Mouse (Mus musculus): ENCODE data around the gene Meaf6. TPM values are rescaled to one million over a fixed set of nuclear protein-coding genes. Genes with fewer than 3 reads are reported as not detected.

Meaf6 gene
- polyA plus RNA-seq, 1 experiment: 39.9 TPM

- TF ChIP-seq CTCF (IDR thresholded peaks at IDR 0.05; ENCODE audit: control insufficient read depth, insufficient read depth, low read length) (peak; percentile 95), POLR2A (IDR thresholded peaks at IDR 0.05; ENCODE audit: borderline replicate concordance, control insufficient read depth, low read depth, low read length) (no peak)
- Histone ChIP-seq H3K27ac (ENCODE audit: control insufficient read depth, insufficient read depth, low read depth, low read length, poor library complexity) (no peak overlapping the region), H3K4me1 (ENCODE audit: control insufficient read depth, insufficient read depth, low read length) (no peaks in the 10 kb centered on the region), H3K4me3 (replicated peaks; ENCODE audit: control insufficient read depth, low read depth, low read length) (no peak overlapping the region)
- WGBS: 11% methylated on average over 8 of the region's 8 CpGs
Measured at GRCm38 (mm10) chr4:125099458-125099857, 14.5 kb downstream of the Meaf6 start.

- no peak for TF ChIP-seq CTCF (IDR thresholded peaks at IDR 0.05; ENCODE audit: control insufficient read depth, insufficient read depth, low read length)
- TF ChIP-seq POLR2A (IDR thresholded peaks at IDR 0.05; ENCODE audit: borderline replicate concordance, control insufficient read depth, low read depth, low read length): no peak
- 85% methylated on average over 13 of the region's 13 CpGs for WGBS
- H3K4me3 ChIP-seq (replicated peaks; ENCODE audit: control insufficient read depth, low read depth, low read length): no peak overlapping the region
- no peak overlapping the region for H3K27ac ChIP-seq (ENCODE audit: control insufficient read depth, insufficient read depth, low read depth, low read length, poor library complexity)
- H3K4me1 ChIP-seq (ENCODE audit: control insufficient read depth, insufficient read depth, low read length): no peaks in the 10 kb centered on the region
Measured at GRCm38 (mm10) chr4:125101334-125101733, 16.4 kb downstream of the Meaf6 start.

- 94% methylated on average over 9 of the region's 9 CpGs for WGBS
- H3K27ac ChIP-seq (ENCODE audit: control insufficient read depth, insufficient read depth, low read depth, low read length, poor library complexity): no peak overlapping the region
- no peak overlapping the region for H3K4me3 ChIP-seq (replicated peaks; ENCODE audit: control insufficient read depth, low read depth, low read length)
- no peaks in the 10 kb centered on the region; the same call in 1 of the 2 replicates for H3K4me1 ChIP-seq (ENCODE audit: control insufficient read depth, insufficient read depth, low read length)
- no peak for TF ChIP-seq CTCF (IDR thresholded peaks at IDR 0.05; ENCODE audit: control insufficient read depth, insufficient read depth, low read length)
- TF ChIP-seq POLR2A (IDR thresholded peaks at IDR 0.05; ENCODE audit: borderline replicate concordance, control insufficient read depth, low read depth, low read length): no peak
Measured at GRCm38 (mm10) chr4:125105354-125105753, 20.4 kb downstream of the Meaf6 start.

- Histone ChIP-seq H3K27ac (ENCODE audit: control insufficient read depth, insufficient read depth, low read depth, low read length, poor library complexity) (peak overlapping the region; percentile 54), H3K4me3 (replicated peaks; ENCODE audit: control insufficient read depth, low read depth, low read length) (no peak overlapping the region), H3K4me1 (ENCODE audit: control insufficient read depth, insufficient read depth, low read length) (peaks cover 19% of the 10 kb centered on the region)
- 1% methylated on average over 6 of the region's 6 CpGs for WGBS
- TF ChIP-seq POLR2A (IDR thresholded peaks at IDR 0.05; ENCODE audit: borderline replicate concordance, control insufficient read depth, low read depth, low read length): no peak
- TF ChIP-seq CTCF (IDR thresholded peaks at IDR 0.05; ENCODE audit: control insufficient read depth, insufficient read depth, low read length): peak; percentile 87
Measured at GRCm38 (mm10) chr4:125114638-125115037, 29.7 kb downstream of the Meaf6 start.

GRCm38 (mm10) chr4:125115081-125115480 lies 30.1 kb downstream of the Meaf6 start:
- TF ChIP-seq CTCF (IDR thresholded peaks at IDR 0.05; ENCODE audit: control insufficient read depth, insufficient read depth, low read length) (no peak), POLR2A (IDR thresholded peaks at IDR 0.05; ENCODE audit: borderline replicate concordance, control insufficient read depth, low read depth, low read length) (no peak)
- Histone ChIP-seq H3K4me3 (replicated peaks; ENCODE audit: control insufficient read depth, low read depth, low read length) (no peak overlapping the region), H3K4me1 (ENCODE audit: control insufficient read depth, insufficient read depth, low read length) (peaks cover 19% of the 10 kb centered on the region), H3K27ac (ENCODE audit: control insufficient read depth, insufficient read depth, low read depth, low read length, poor library complexity) (peak overlapping the region; percentile 54)
- WGBS: 29% methylated on average over 4 of the region's 4 CpGs

GRCm38 (mm10) chr4:125115710-125116089 lies 30.8 kb downstream of the Meaf6 start:
- peaks cover 19% of the 10 kb centered on the region for H3K4me1 ChIP-seq (ENCODE audit: control insufficient read depth, insufficient read depth, low read length)
- H3K4me3 ChIP-seq (replicated peaks; ENCODE audit: control insufficient read depth, low read depth, low read length): no peak overlapping the region
- 41% methylated on average over 6 of the region's 6 CpGs for WGBS
- no peak for TF ChIP-seq POLR2A (IDR thresholded peaks at IDR 0.05; ENCODE audit: borderline replicate concordance, control insufficient read depth, low read depth, low read length)
- H3K27ac ChIP-seq (ENCODE audit: control insufficient read depth, insufficient read depth, low read depth, low read length, poor library complexity): peak overlapping the region; percentile 54

- peaks cover 19% of the 10 kb centered on the region for H3K4me1 ChIP-seq (ENCODE audit: control insufficient read depth, insufficient read depth, low read length)
- H3K4me3 ChIP-seq (replicated peaks; ENCODE audit: control insufficient read depth, low read depth, low read length): no peak overlapping the region
- peak overlapping the region; percentile 54 for H3K27ac ChIP-seq (ENCODE audit: control insufficient read depth, insufficient read depth, low read depth, low read length, poor library complexity)
- no peak for TF ChIP-seq CTCF (IDR thresholded peaks at IDR 0.05; ENCODE audit: control insufficient read depth, insufficient read depth, low read length)
- peak; percentile 24; the same call in 1 of the 2 replicates for TF ChIP-seq POLR2A (IDR thresholded peaks at IDR 0.05; ENCODE audit: borderline replicate concordance, control insufficient read depth, low read depth, low read length)
- 12% methylated on average over 9 of the region's 9 CpGs for WGBS
Measured at GRCm38 (mm10) chr4:125116090-125116861, 31.3 kb downstream of the Meaf6 start.

GRCm38 (mm10) chr4:125116929-125117328 lies 32.0 kb downstream of the Meaf6 start:
- Histone ChIP-seq H3K4me3 (replicated peaks; ENCODE audit: control insufficient read depth, low read depth, low read length) (no peak overlapping the region), H3K27ac (ENCODE audit: control insufficient read depth, insufficient read depth, low read depth, low read length, poor library complexity) (peak overlapping the region; percentile 54), H3K4me1 (ENCODE audit: control insufficient read depth, insufficient read depth, low read length) (peaks cover 20% of the 10 kb centered on the region)
- TF ChIP-seq POLR2A (IDR thresholded peaks at IDR 0.05; ENCODE audit: borderline replicate concordance, control insufficient read depth, low read depth, low read length) (no peak), CTCF (IDR thresholded peaks at IDR 0.05; ENCODE audit: control insufficient read depth, insufficient read depth, low read length) (no peak)
- 46% methylated on average over 13 of the region's 13 CpGs for WGBS

Measured in bone marrow, adult 2 months (tissue).